Comparison of ENCODE assay signal across 8 mouse cellular contexts in genomic region chr15:10487246-10487645, GRCm38 (mm10). TPM values are rescaled to one million over a fixed set of nuclear protein-coding genes. Genes with fewer than 3 reads are reported as not detected.
DNase-seq lines count a peak whose midpoint lies in the region; ATAC-seq lines count a peak whose summit lies in the region.

No protein-coding gene starts in this region.

- peak; percentile 30 for DNase-seq in retina, embryonic 14.5 days (ENCODE audit: low spot score)
- no peak for DNase-seq in retina, postnatal 1 day
- DNase-seq in forebrain, embryonic 14.5 days (ENCODE audit: low spot score) = no peak
- DNase-seq in liver = peak; percentile 11
- no peak for DNase-seq in gastrocnemius, postnatal 14 days
- DNase-seq in right cerebral cortex, postnatal 36 days (ENCODE audit: low spot score in 2 of 2) = no peak
- DNase-seq in layer of hippocampus, adult 18-20 months (ENCODE audit: low spot score in 2 of 2) = no peak
- DNase-seq in urinary bladder, adult 18-20 months (ENCODE audit: low spot score in 2 of 2) = no peak

- H3K9ac ChIP-seq in forebrain, embryonic 14.5 days (ENCODE audit: low read length) = peak overlapping the region; percentile 35; the same call in 1 of the 2 replicates

- peaks cover 25% of the 10 kb centered on the region for H3K36me3 ChIP-seq in forebrain, embryonic 14.5 days (ENCODE audit: control insufficient read depth, insufficient read depth, low read length)

- H3K4me3 ChIP-seq in forebrain, embryonic 14.5 days (ENCODE audit: low read depth, low read length) = peak overlapping the region; percentile 75; the same call in 1 of the 2 replicates

- intact Hi-C loops in gastrocnemius, postnatal 14 days (cut with DNase I; ENCODE audit: low total_unique reads) = no loop called here

- H3K27me3 ChIP-seq in forebrain, embryonic 14.5 days (replicated peaks; ENCODE audit: control insufficient read depth, insufficient read depth, low read length) = no peaks in the 10 kb centered on the region

- ATAC-seq in forebrain, embryonic 14.5 days = no peak

- WGBS in forebrain, embryonic 14.5 days = 63% methylated on average over 2 of the region's 2 CpGs

- H3K4me1 ChIP-seq in forebrain, embryonic 14.5 days (ENCODE audit: control insufficient read depth, insufficient read depth, low read length) = peaks cover 14% of the 10 kb centered on the region

- no peaks in the 10 kb centered on the region for H3K9me3 ChIP-seq in forebrain, embryonic 14.5 days (replicated peaks; ENCODE audit: control insufficient read depth, low read length)

- H3K4me2 ChIP-seq in forebrain, embryonic 14.5 days (ENCODE audit: low read length) = peak overlapping the region; percentile 62

- H3K27ac ChIP-seq in forebrain, embryonic 14.5 days (ENCODE audit: low read depth, low read length) = no peak overlapping the region

RNA-seq across cellular contexts. Expression of gene Rad1, which starts 1.4 kb away (rescaled TPM):
- 13.7 and 14.3 TPM in 2 replicates for polyA plus RNA-seq in forebrain, embryonic 14.5 days (2014; fragmentation: Nextera tagmentation; extraction: Ambion mirVana)
- total RNA-seq in gastrocnemius, postnatal 14 days (2021) = 1 to 10 TPM; 5.0 to 5.8 TPM
- 10 to 100 TPM; 12.5 to 14.5 TPM for total RNA-seq in layer of hippocampus, adult 18-20 months (2021)

RNA-seq across cellular contexts. Expression of gene Brix1, which starts 1.5 kb away (rescaled TPM):
- 90.4 and 101 TPM in 2 replicates for polyA plus RNA-seq in forebrain, embryonic 14.5 days (2014; fragmentation: Nextera tagmentation; extraction: Ambion mirVana)
- total RNA-seq in gastrocnemius, postnatal 14 days (2021) = 10 to 100 TPM; 15.6 to 18.0 TPM
- total RNA-seq in layer of hippocampus, adult 18-20 months (2021) = 10 to 100 TPM; 18.1 to 26.6 TPM

RNA-seq across cellular contexts. Expression of gene Dnajc21, which starts 16.9 kb away (rescaled TPM):
- 5.1 and 7.0 TPM in 2 replicates for polyA plus RNA-seq in forebrain, embryonic 14.5 days (2014; fragmentation: Nextera tagmentation; extraction: Ambion mirVana)
- 10 to 100 TPM; 26.6 to 27.9 TPM for total RNA-seq in gastrocnemius, postnatal 14 days (2021)
- total RNA-seq in layer of hippocampus, adult 18-20 months (2021) = 10 to 100 TPM; 23.7 to 26.3 TPM

Comparison
In these comparisons a context has a peak if more than half of its experiments do, and no peak if none do; other contexts are left out.
1. DNase-seq: peak in retina, embryonic 14.5 days (single experiment) and liver (single experiment); none in retina, postnatal 1 day (single experiment), forebrain, embryonic 14.5 days (single experiment), gastrocnemius, postnatal 14 days (single experiment), right cerebral cortex, postnatal 36 days (0 of 2), layer of hippocampus, adult 18-20 months (0 of 2) and urinary bladder, adult 18-20 months (0 of 2).